Mouse (Mus musculus): Measurements from ENCODE around the gene Clic6. TPM values are rescaled to one million over a fixed set of nuclear protein-coding genes. Genes with fewer than 3 reads are reported as not detected.
A peak's percentile ranks its signal among the peaks of the same experiment; 100 is the strongest.

Gene Clic6
- polyA plus RNA-seq, 1 experiment from 2014 or later, result 1.5 TPM

DNA sequence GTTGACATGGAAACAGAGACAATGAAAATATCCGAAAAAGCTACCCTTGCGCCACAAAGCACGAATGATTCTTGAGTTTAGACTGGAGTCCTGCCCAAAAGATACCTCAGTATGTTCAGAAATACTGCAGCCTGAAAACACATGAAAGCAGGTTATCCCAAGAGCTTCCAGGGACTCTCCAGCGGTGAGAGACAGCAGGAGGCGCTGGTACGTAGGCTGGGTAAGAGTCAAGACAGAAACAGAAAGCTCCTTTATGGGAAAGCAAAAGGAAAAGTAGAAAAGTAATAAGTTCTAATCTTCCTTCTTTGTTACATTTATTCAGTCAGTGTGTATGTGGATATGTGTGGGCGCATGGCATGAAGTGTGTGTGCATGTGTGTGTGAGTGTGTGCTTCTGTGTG, 31.5 kb upstream of the Clic6 start:
- peaks cover 67% of the 10 kb centered on the region for H3K27me3 ChIP-seq (replicated peaks)
- peaks cover 20% of the 10 kb centered on the region for H3K36me3 ChIP-seq
- ATAC-seq (ENCODE audit: extremely low read depth, insufficient number of reproducible peaks, low FRiP score, low TSS enrichment), result no peak
- no peak overlapping the region for H3K4me3 ChIP-seq
- no peak overlapping the region for H3K27ac ChIP-seq (replicated peaks)
- H3K4me2 ChIP-seq, result no peak overlapping the region
- WGBS, result 90% methylated on average over 7 of the region's 7 CpGs
- peaks cover 41% of the 10 kb centered on the region for H3K4me1 ChIP-seq
- H3K9me3 ChIP-seq, result no peaks in the 10 kb centered on the region
- H3K9ac ChIP-seq, result no peak overlapping the region

DNA sequence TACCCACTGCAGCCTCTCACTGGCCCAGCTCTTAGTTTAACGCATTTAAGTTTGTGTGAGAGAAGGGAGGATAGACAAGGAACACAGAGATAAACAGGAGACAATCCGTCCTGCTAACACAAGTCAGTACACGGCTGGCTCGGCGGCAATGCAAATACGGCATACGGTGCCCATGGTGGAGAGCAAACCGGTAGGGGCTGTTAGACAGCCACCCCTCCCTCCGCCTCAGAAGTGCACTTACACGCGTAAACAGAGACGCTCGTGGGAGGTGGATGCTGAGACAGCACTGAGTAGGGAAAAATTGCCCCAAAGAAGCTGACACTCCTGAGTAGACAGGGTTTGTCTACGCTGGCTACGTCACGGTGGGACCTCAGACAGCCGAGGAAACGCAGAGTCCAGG, 31.0 kb upstream of the Clic6 start:
- Histone ChIP-seq H3K4me3 (no peak overlapping the region), H3K4me2 (no peak overlapping the region), H3K27me3 (replicated peaks) (peaks cover 66% of the 10 kb centered on the region), H3K36me3 (peaks cover 16% of the 10 kb centered on the region), H3K4me1 (peaks cover 41% of the 10 kb centered on the region), H3K27ac (replicated peaks) (no peak overlapping the region), H3K9me3 (no peaks in the 10 kb centered on the region), H3K9ac (no peak overlapping the region)
- WGBS, result 81% methylated on average over 18 of the region's 18 CpGs
- ATAC-seq (ENCODE audit: extremely low read depth, insufficient number of reproducible peaks, low FRiP score, low TSS enrichment), result no peak

DNA sequence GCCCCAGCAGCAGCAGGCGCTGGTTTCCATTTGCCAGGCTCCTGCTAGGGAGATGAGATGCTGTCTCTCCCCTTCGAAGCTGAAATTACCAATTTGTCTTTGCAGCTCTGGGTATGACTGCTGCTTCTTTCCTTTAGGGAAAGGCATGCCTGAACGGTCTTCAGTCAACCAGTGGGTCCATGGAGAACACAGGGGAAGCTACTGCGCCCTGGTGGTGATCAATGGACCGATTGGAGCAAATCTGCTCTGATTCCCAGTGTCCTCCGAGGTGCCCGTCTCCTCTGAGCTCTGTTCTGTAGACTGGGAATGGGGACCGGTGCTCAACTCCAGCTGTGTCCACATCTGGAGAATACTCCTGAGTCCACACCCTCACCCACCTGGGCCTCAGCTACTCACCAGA, 30.0 kb upstream of the Clic6 start:
- Histone ChIP-seq H3K9ac (no peak overlapping the region), H3K36me3 (peaks cover 14% of the 10 kb centered on the region), H3K27me3 (replicated peaks) (peaks cover 56% of the 10 kb centered on the region), H3K9me3 (no peaks in the 10 kb centered on the region), H3K27ac (replicated peaks) (no peak overlapping the region), H3K4me1 (peaks cover 41% of the 10 kb centered on the region), H3K4me3 (no peak overlapping the region), H3K4me2 (no peak overlapping the region)
- no peak for ATAC-seq (ENCODE audit: extremely low read depth, insufficient number of reproducible peaks, low FRiP score, low TSS enrichment)
- 75% methylated on average over 8 of the region's 8 CpGs for WGBS

DNA sequence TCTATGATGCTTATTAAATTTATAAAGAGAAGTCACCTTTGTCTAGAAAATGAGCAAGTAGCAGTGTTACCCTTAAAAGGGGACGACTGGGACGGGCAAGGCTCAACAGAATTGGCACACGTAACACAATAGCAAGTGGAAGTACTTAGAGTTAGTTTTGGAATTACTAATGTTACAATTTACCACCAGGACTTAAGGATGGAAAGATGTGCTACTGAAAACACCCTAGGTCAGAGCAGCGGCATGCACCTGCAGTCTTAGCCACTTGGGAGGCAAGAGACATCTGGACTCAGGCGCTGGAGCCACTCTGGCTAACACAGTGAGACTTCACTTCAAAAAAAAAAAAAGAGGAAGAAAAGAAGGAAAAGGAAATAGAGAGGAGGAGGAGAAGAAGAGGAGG, 29.6 kb upstream of the Clic6 start:
- Histone ChIP-seq H3K27me3 (replicated peaks) (peaks cover 51% of the 10 kb centered on the region), H3K36me3 (peaks cover 9% of the 10 kb centered on the region), H3K9ac (no peak overlapping the region), H3K4me3 (no peak overlapping the region), H3K27ac (replicated peaks) (no peak overlapping the region), H3K9me3 (no peaks in the 10 kb centered on the region), H3K4me2 (no peak overlapping the region), H3K4me1 (peaks cover 38% of the 10 kb centered on the region)
- WGBS, result 91% methylated on average over 5 of the region's 5 CpGs
- ATAC-seq (ENCODE audit: extremely low read depth, insufficient number of reproducible peaks, low FRiP score, low TSS enrichment), result no peak

DNA sequence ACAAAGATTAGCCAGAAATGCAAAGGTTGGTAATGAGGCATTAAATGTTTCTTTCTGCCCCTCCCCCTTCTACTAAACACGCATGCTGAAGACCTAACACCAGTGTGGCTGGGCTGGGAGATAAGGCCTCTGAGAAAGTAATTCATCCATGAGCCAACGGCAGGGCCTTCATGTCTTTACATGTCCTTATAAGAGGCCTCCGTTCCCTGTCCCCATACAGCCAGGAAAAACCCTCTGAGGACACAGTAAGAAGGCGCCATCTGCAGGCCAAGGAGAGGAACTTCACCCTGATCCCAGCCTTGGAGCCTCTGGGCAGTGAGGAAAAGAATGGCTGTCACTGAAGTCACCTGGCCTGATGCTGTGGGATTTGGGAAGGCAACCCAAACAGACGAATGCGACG, 27.9 kb upstream of the Clic6 start:
- H3K27ac ChIP-seq (replicated peaks), result no peak overlapping the region
- peaks cover 50% of the 10 kb centered on the region for H3K27me3 ChIP-seq (replicated peaks)
- peaks cover 26% of the 10 kb centered on the region for H3K4me1 ChIP-seq
- no peak overlapping the region for H3K4me2 ChIP-seq
- peaks cover 14% of the 10 kb centered on the region; the same call in 1 of the 2 replicates for H3K36me3 ChIP-seq
- no peaks in the 10 kb centered on the region for H3K9me3 ChIP-seq
- no peak overlapping the region for H3K4me3 ChIP-seq
- no peak overlapping the region for H3K9ac ChIP-seq
- 12% methylated on average over 7 of the region's 7 CpGs for WGBS
- ATAC-seq (ENCODE audit: extremely low read depth, insufficient number of reproducible peaks, low FRiP score, low TSS enrichment), result peak; percentile 40; the same call in 1 of the 2 replicates

DNA sequence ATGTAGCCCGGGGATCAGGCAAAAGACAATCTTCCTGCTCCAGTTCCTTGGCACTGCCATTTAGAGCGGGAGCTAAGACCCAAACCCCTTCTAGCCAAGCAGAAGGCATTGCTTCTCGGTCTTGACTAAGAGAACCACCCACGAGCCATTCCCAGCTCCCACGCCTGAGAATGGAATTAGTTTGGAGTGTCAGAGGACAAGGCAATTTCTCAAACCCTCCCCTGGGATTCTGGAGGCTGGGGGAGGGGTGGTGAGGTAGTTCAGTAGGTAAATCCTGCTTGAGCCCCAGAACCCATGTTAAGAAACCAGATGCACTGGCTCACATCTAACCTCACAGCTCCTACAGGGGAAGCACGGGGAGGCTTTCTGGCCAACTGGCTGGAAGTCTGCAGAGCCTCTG, 24.1 kb upstream of the Clic6 start:
- Histone ChIP-seq H3K27ac (replicated peaks) (no peak overlapping the region), H3K4me2 (no peak overlapping the region), H3K4me3 (no peak overlapping the region), H3K9me3 (no peaks in the 10 kb centered on the region), H3K27me3 (replicated peaks) (peaks cover 18% of the 10 kb centered on the region), H3K36me3 (peaks cover 6% of the 10 kb centered on the region; the same call in 1 of the 2 replicates), H3K9ac (peak overlapping the region; percentile 8; the same call in 1 of the 2 replicates), H3K4me1 (peaks cover 41% of the 10 kb centered on the region)
- WGBS, result 67% methylated on average over 6 of the region's 6 CpGs
- ATAC-seq (ENCODE audit: extremely low read depth, insufficient number of reproducible peaks, low FRiP score, low TSS enrichment), result no peak

DNA sequence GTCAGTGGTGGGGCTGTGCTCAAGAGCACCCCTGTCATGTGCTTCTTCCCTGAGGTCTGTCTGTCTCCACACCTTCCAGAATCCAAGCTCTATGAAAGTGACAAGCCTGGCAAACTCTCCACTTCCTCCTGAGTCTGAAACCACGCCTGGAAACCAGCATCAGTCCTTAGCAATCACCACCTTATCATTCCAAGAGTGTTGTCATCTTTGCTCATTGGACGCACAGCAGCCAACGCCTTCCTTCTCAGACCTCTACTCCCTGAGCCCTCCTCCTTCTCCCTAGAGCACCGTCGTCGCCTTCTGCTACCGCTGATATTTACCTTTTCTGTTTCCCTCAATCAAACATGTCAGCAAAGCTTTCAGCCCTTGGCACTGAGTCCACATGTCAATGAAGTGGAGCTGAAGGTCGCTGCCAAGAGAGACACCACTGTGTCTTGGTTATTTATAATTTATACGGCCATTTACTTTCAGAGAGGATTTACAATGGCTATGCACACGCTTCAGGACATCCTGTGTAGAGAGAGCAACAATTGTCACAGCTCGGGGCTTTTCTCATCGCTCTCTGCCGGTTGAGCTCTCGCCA, 21.1 kb upstream of the Clic6 start:
- Histone ChIP-seq H3K4me2 (peak overlapping the region; percentile 80), H3K36me3 (peaks cover 6% of the 10 kb centered on the region; the same call in 1 of the 2 replicates), H3K27ac (replicated peaks) (peak overlapping the region; percentile 71), H3K9ac (peak overlapping the region; percentile 95), H3K4me1 (peaks cover 36% of the 10 kb centered on the region), H3K27me3 (replicated peaks) (peaks cover 4% of the 10 kb centered on the region; the same call in 1 of the 2 replicates), H3K4me3 (peak overlapping the region; percentile 82), H3K9me3 (no peaks in the 10 kb centered on the region)
- 19% methylated on average over 14 of the region's 14 CpGs for WGBS
- ATAC-seq (ENCODE audit: extremely low read depth, insufficient number of reproducible peaks, low FRiP score, low TSS enrichment), result no peak

DNA sequence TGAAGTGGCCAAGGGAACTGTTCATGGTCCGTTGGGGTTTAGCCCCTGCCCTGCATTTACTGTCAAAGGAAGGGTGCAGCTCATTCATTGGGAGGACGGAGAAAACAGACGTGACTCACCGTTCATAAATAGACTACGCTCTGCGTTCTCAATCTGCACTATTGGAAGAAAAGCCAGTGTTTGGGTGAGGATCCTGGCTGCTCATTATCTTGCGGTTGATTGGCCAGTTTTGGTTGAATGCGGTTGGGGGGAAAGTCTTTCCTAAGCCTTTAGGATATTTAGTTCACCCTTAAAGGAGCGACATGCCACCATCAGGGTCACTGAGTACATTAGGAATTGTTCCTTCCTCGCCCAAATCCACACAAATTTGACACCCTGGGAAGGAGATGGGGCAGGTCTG, 20.3 kb upstream of the Clic6 start:
- peaks cover 36% of the 10 kb centered on the region for H3K4me1 ChIP-seq
- WGBS, result 4% methylated on average over 10 of the region's 10 CpGs
- H3K9me3 ChIP-seq, result no peaks in the 10 kb centered on the region
- peak overlapping the region; percentile 71 for H3K27ac ChIP-seq (replicated peaks)
- peaks cover 4% of the 10 kb centered on the region; the same call in 1 of the 2 replicates for H3K27me3 ChIP-seq (replicated peaks)
- peak overlapping the region; percentile 82 for H3K4me3 ChIP-seq
- no peak for ATAC-seq (ENCODE audit: extremely low read depth, insufficient number of reproducible peaks, low FRiP score, low TSS enrichment)
- H3K9ac ChIP-seq, result peak overlapping the region; percentile 95
- peak overlapping the region; percentile 80 for H3K4me2 ChIP-seq
- H3K36me3 ChIP-seq, result peaks cover 6% of the 10 kb centered on the region; the same call in 1 of the 2 replicates

DNA sequence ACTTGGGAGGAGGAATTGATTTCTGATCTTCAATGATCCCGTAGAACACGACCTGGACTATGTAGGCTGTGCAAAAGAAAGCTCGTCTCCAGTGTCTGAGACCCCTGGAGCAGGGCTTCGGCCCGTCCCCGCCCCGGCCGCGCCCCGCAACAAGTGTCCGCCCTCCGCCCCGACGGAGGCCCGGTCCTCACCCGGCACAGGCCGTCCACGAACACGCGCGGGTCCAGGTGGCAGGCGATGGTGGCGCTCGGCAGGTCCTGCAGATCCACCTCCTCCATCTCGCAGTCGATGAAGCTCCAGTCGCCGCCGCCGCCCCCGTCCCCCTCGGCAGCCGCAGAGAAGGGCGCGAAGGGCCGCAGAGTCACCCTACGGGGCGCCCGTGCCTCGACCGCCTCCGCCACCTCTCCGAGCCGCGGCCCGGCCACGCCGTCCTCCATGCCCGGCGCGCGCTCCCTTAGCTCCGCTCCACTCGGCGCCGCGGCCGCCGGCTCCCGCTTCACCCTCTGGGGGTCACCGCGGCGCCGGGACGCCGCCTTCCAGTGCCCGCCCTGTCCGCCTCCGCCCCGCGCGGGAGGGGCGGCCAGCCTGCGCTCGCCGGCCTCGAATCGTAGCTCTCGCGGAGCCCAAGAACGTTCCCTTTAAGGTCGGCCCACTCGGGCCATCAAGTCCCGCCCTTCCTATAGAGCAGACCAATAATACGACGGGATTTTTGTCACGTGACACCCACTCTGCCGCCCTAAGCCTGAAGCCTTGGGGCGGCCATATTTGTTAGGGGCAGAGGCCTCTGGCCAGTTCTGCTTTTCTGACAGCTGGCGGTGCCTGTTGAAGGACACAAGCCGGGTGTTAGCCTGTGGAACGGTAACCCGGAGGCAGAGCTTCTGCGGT, 19.7 kb upstream of the Clic6 start:
- H3K27me3 ChIP-seq (replicated peaks), result peaks cover 4% of the 10 kb centered on the region; the same call in 1 of the 2 replicates
- H3K27ac ChIP-seq (replicated peaks), result peak overlapping the region; percentile 71
- H3K4me3 ChIP-seq, result peak overlapping the region; percentile 82
- WGBS, result under 1% methylated on average over 93 of the region's 94 CpGs
- H3K4me2 ChIP-seq, result peak overlapping the region; percentile 80
- peaks cover 6% of the 10 kb centered on the region; the same call in 1 of the 2 replicates for H3K36me3 ChIP-seq
- peaks cover 36% of the 10 kb centered on the region for H3K4me1 ChIP-seq
- no peaks in the 10 kb centered on the region for H3K9me3 ChIP-seq
- H3K9ac ChIP-seq, result peak overlapping the region; percentile 95
- peak; percentile 98 for ATAC-seq (ENCODE audit: extremely low read depth, insufficient number of reproducible peaks, low FRiP score, low TSS enrichment)

DNA sequence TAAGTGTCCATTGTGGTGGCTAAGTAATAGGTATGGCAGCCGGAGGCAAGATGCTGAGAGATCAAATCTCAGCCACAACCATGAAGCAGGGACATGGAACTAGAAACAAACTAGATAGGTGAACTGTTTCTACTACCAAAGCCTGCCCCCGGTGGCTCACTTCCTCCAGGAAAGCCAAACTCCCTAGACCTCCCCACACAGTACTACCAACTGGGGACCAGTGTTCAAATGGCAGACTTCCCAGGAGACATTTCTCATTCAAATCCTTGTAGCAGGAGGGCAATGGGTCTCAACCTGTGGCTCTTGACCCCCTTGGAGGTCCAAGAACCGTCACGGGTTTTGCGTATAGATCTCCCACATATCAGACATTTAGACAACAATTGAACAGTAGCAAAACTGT, 18.5 kb upstream of the Clic6 start:
- H3K36me3 ChIP-seq, result peaks cover 2% of the 10 kb centered on the region; the same call in 1 of the 2 replicates
- peaks cover 4% of the 10 kb centered on the region; the same call in 1 of the 2 replicates for H3K27me3 ChIP-seq (replicated peaks)
- H3K9ac ChIP-seq, result no peak overlapping the region
- H3K4me2 ChIP-seq, result no peak overlapping the region
- no peak overlapping the region for H3K27ac ChIP-seq (replicated peaks)
- no peaks in the 10 kb centered on the region for H3K9me3 ChIP-seq
- H3K4me1 ChIP-seq, result peaks cover 31% of the 10 kb centered on the region
- ATAC-seq (ENCODE audit: extremely low read depth, insufficient number of reproducible peaks, low FRiP score, low TSS enrichment), result no peak
- H3K4me3 ChIP-seq, result no peak overlapping the region
- 80% methylated on average over 5 of the region's 5 CpGs for WGBS

DNA sequence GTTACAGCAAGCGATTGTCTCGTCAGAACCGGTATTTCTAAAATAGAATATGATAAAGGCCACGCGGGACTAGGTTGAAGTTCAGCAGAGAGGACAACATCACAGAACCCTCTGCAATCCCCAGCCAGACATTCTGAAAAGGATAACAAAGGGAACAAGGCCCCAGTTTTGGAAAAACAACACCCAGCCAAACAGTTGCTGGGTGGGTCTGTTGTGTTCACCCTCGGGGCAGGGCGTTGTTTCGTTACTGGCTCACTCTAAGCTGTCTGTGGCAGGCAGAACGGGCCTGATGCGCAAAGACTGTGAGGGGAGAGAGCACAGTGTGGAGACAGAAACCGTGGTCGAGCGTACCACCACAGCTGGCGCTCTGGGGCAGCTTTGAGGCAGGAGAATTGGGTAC, 17.1 kb upstream of the Clic6 start:
- WGBS, result 64% methylated on average over 14 of the region's 14 CpGs
- Histone ChIP-seq H3K4me1 (peaks cover 30% of the 10 kb centered on the region), H3K36me3 (no peaks in the 10 kb centered on the region), H3K9ac (no peak overlapping the region), H3K27me3 (replicated peaks) (peaks cover 3% of the 10 kb centered on the region; the same call in 1 of the 2 replicates), H3K9me3 (no peaks in the 10 kb centered on the region), H3K4me3 (no peak overlapping the region), H3K27ac (replicated peaks) (no peak overlapping the region), H3K4me2 (no peak overlapping the region)
- ATAC-seq (ENCODE audit: extremely low read depth, insufficient number of reproducible peaks, low FRiP score, low TSS enrichment), result no peak
